Mouse (Mus musculus) forebrain, postnatal 0 days (tissue): ENCODE data around the gene Mrps22. TPM values are rescaled to one million over a fixed set of nuclear protein-coding genes. Genes with fewer than 3 reads are reported as not detected.
A peak's percentile ranks its signal among the peaks of the same experiment; 100 is the strongest.

ENCODE experiments used
- ATAC-seq: fragments of 200-750 bp; cut with Nextera tagmentation; 2 replicates; pipeline ENCODE4 v1.8.0; 2017; ENCODE audit warnings: mild to moderate bottlenecking, moderate library complexity
- DNase-seq: peaks from one replicate; pipeline ENCODE4 v3.0.0-alpha.2; 2015
- H3K27ac ChIP-seq: fragments of 300-500 bp; sonication (generic); 2 replicates; pipeline ENCODE4 v1.5.1; 2014; ENCODE audit warnings: low read depth, mild to moderate bottlenecking, antibody characterized with exemption, low read length, moderate library complexity, mixed read lengths
- H3K27me3 ChIP-seq: fragments of 300-500 bp; sonication (generic); 2 replicates; pipeline ENCODE4 v1.6.1; 2014; ENCODE audit warnings: mild to moderate bottlenecking, low read length, mixed read lengths; ENCODE audit not compliant: insufficient read depth
- H3K36me3 ChIP-seq: fragments of 300-500 bp; sonication (generic); 2 replicates; pipeline ENCODE4 v1.6.1; 2014; ENCODE audit warnings: mild to moderate bottlenecking, moderate library complexity; ENCODE audit not compliant: insufficient read depth
- H3K4me1 ChIP-seq: fragments of 300-500 bp; sonication (generic); 2 replicates; pipeline ENCODE4 v1.6.1; 2014; ENCODE audit warnings: antibody characterized with exemption; ENCODE audit not compliant: insufficient read depth
- H3K4me2 ChIP-seq: fragments of 300-500 bp; sonication (generic); 2 replicates; pipeline ENCODE4 v1.6.1; 2014; ENCODE audit warnings: low read depth, mild to moderate bottlenecking, moderate library complexity
- H3K4me3 ChIP-seq: fragments of 300-500 bp; sonication (generic); 2 replicates; pipeline ENCODE4 v1.5.1; 2014; ENCODE audit warnings: low read depth, low read length, mixed read lengths
- H3K9ac ChIP-seq: fragments of 300-500 bp; sonication (generic); 2 replicates; pipeline ENCODE4 v1.6.1; 2014; ENCODE audit warnings: mild to moderate bottlenecking
- H3K9me3 ChIP-seq: fragments of 300-500 bp; sonication (generic); 2 replicates; pipeline ENCODE4 v1.6.1; 2016; ENCODE audit warnings: low read length
- CTCF ChIP-seq: sonication (generic); IDR thresholded peaks from 2 replicates; pipeline ENCODE4 v1.5.1; 2016; ENCODE audit warnings: antibody characterized with exemption, control low read depth, low read depth
- WGBS: fragments of 180-500 bp; shearing (Covaris S2); extraction: QIAGEN DNeasy Blood & Tissue Kit; methylation state at CpG from one replicate; pipeline ENCODE4 v1.1.7; 2014; 5-methylcytosine and 5-hydroxymethylcytosine counted together
- polyA plus RNA-seq: library from polyadenylated mRNA; unstranded; fragments of >200 nt; fragmentation: Nextera tagmentation; extraction: Ambion mirVana; gene quantifications from 2 replicates; pipeline ENCODE4 v1.2.1, GENCODE M21; 2015
- total RNA-seq: library from RNA; depleted of rRNA; stranded (reverse); fragments of >200 nt; gene quantifications from 2 replicates; pipeline ENCODE4 v1.2.3, GENCODE M21; 2014; rRNA removed

The Mrps22 gene
- 49.3 and 53.4 TPM in 2 replicates for total RNA-seq
- 51.1 and 51.7 TPM in 2 replicates for polyA plus RNA-seq

DNA sequence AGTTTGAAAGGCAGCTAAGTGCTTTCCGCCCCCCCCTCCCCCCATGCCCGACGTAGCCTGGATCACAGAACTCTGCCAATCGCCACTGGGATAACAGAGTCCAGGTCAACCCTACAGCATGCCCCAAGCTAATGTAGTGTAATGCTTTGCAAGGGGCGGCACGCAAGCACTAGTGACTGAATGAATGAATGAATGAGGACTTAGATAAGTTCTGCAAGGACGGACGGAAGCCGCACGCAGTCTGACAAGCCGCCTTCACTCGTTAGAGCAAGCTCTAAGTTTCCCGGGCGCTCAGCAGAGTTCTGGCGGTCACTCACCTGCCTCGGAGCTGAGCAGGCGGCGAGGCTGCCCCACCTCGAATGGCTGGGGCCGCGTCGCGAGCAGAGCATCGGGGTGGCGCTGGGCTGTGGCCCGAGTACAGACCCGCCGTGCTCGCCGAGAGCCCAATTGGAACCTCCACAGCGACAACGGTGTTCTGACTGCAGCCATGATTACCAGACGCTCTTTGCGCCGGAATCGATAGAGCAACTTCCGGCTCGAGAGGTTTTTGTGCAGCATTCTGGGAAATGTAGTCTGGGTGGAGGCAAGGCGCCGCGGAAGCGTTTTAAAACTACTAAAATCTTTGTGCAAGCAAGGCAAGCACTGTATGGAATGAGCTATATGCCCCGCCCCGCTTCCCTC is at the start of gene Mrps22:
TSS of gene Mrps22 (minus strand) at position 505 of the 681 bp plus-strand sequence.
- peak; percentile 87 for DNase-seq
- peak within 1 kb of the TSS; percentile 48 for H3K27ac ChIP-seq

DNA sequence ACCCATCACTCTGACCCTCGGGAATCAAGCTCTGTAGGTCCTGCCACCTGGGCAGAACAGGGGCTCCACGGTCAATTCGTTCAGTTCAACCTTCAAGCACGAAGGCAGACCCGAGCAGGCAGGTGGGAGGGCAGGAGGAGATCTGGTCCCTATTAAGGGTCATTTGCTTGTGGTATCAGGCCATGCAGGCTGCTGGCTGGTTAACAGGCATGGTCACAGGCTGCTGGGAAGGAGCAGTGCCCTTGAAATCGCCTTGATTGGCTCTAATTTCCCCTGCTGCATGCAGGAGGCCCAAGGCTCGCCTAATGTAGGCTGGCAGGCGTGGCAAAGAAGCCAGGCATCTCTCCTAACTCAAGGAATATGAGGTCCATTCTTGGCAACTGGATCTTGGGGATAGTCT is 49.1 kb upstream of the Mrps22 start:
- no peak for ATAC-seq
- no peak for DNase-seq
- WGBS = 75% methylated on average over 8 of the region's 8 CpGs
- Histone ChIP-seq H3K27ac (no peak overlapping the region), H3K9me3 (no peaks in the 10 kb centered on the region), H3K4me2 (no peak overlapping the region), H3K9ac (no peak overlapping the region), H3K27me3 (no peaks in the 10 kb centered on the region), H3K4me1 (no peaks in the 10 kb centered on the region), H3K36me3 (no peaks in the 10 kb centered on the region), H3K4me3 (no peak overlapping the region)
- TF ChIP-seq CTCF = no peak

More for the DNA sequence above, at the start of gene Mrps22:
- Histone ChIP-seq H3K27me3 (no peaks in the 10 kb centered on the region), H3K9me3 (no peaks in the 10 kb centered on the region), H3K36me3 (peaks cover 20% of the 10 kb centered on the region), H3K4me1 (0 out of 2 replicates have a peak, but pooled peaks cover 7% of the 10 kb centered on the region), H3K9ac (peak within 1 kb of the TSS; percentile 73), H3K4me3 (peak within 1 kb of the TSS; percentile 84), H3K4me2 (peak within 1 kb of the TSS; percentile 95)
- no peak for TF ChIP-seq CTCF
- 2% methylated on average over 44 of the region's 44 CpGs for WGBS
- peak; percentile 98 for ATAC-seq

DNA sequence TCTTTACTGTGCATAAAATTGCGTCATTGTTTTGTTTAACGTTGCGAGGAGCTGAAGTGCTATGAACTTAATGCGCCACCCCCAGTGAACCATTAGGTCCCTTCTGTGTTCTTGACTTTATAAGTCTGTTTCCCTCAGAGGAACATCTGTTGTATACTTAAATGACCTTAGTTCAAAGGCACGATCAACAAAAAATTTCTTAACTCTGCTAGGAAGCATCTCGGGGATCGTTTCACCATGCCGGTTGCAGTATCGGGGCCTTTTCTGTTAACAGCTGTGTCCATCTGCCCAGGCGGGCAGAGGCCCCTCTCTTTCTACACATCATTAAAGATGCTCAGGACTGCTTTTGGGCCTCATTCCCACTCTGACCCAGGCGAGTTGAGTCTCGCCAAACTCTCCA is 46.0 kb upstream of the Mrps22 start:
- Histone ChIP-seq H3K27ac (no peak overlapping the region), H3K9ac (no peak overlapping the region), H3K4me2 (no peak overlapping the region), H3K36me3 (no peaks in the 10 kb centered on the region), H3K9me3 (no peaks in the 10 kb centered on the region), H3K27me3 (no peaks in the 10 kb centered on the region), H3K4me1 (no peaks in the 10 kb centered on the region), H3K4me3 (no peak overlapping the region)
- ATAC-seq (no peak), DNase-seq (no peak)
- 60% methylated on average over 12 of the region's 12 CpGs for whole genome bisulfite sequencing
- no peak for TF ChIP-seq CTCF

DNA sequence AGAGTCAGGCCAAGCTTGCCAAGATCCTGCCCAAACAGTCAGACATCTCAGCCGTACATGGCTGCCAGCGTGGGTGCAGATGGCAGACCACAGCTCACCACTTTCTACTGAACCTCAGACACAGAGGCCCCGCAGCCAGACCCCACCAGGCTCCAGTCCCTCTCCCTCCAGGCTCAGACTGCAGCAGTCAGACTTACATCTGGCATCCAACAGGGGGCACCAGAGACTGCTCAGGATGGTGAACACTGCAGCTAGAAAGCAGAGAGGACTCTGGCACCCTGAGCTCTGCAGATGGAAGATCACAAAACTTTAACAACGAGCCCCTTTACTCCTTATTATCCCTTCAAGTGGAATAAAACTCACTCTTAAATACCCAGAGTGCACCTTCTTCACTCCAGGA is 44.3 kb upstream of the Mrps22 start:
- Histone ChIP-seq H3K27ac (no peak overlapping the region), H3K4me2 (no peak overlapping the region), H3K27me3 (no peaks in the 10 kb centered on the region), H3K4me1 (no peaks in the 10 kb centered on the region), H3K36me3 (no peaks in the 10 kb centered on the region), H3K9ac (no peak overlapping the region), H3K4me3 (no peak overlapping the region), H3K9me3 (no peaks in the 10 kb centered on the region)
- WGBS = 20% methylated on average over 4 of the region's 4 CpGs
- peak; percentile 94 for ATAC-seq
- peak; percentile 94 for TF ChIP-seq CTCF
- DNase-seq = peak; percentile 89

DNA sequence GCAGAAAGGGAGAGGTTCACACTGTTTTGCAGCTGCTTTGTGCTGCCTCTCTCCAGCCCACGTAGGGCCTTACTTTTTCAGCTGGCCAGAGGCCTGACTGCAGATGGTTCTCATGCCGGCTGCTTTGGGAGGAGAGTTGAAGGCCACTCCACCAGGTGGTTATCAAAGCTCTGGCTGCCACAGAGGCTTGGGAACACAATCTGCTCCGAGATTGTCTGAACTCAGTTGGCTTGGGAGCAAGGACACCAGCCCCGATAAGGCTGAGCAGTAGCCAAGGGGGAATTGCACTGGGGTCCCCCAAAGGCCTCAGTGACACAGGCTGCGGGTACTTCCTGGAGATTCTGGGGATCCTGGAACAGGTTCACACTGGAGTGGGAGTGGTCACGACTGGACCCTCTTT is 40.7 kb upstream of the Mrps22 start:
- no peaks in the 10 kb centered on the region for H3K27me3 ChIP-seq
- H3K4me1 ChIP-seq = no peaks in the 10 kb centered on the region
- no peaks in the 10 kb centered on the region for H3K36me3 ChIP-seq
- no peak for TF ChIP-seq CTCF
- no peaks in the 10 kb centered on the region for H3K9me3 ChIP-seq
- no peak overlapping the region for H3K9ac ChIP-seq
- no peak for ATAC-seq
- 81% methylated on average over 6 of the region's 6 CpGs for WGBS
- no peak overlapping the region for H3K4me2 ChIP-seq
- no peak overlapping the region for H3K27ac ChIP-seq
- no peak for DNase-seq
- H3K4me3 ChIP-seq = no peak overlapping the region

DNA sequence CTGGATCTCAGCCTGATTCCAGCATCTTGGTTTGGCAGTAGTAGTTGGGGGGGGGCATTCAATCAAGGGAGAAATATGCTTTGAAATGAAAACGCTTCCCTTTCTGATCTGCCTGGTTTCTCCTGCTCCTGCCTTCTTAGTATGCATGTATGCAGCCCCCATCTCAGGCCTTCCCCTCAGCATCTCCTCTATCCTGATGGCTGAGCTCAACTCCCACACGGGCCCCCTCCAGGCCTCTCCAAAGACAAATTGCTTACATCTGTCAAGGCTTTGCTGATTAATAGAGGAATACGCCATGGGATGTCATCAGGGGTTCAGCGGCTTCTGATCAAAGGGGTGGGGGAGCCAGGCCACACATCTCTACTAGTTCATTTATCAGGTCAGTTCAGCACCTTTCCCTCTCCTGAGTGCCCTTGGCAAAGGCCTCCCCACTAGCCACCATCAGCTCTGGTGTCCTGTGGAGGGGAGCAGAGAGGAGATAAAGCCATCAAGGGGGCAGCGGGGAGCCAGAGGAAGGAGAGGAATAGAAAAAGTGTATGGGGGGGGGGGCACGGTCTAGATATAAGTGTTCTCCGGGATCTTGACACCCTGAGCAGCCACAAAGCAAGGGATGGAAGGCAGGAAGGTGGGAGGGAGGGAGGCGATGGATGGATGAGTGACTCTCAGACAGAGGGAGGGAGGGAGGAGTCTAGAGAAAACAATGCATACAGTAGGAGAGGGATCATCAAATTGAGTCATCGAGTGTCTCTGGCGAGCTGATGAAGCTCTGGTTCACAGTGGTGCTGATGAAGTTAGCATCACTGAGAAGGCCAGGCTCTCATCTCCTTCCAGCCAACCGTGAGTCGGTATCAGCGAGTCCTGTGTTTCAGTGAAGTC is 32.1 kb upstream of the Mrps22 start:
- H3K27ac ChIP-seq = no peak overlapping the region
- TF ChIP-seq CTCF = no peak
- H3K4me1 ChIP-seq = no peaks in the 10 kb centered on the region
- no peak overlapping the region for H3K4me2 ChIP-seq
- H3K4me3 ChIP-seq = no peak overlapping the region
- H3K36me3 ChIP-seq = no peaks in the 10 kb centered on the region
- no peaks in the 10 kb centered on the region for H3K9me3 ChIP-seq
- DNase-seq (no peak), ATAC-seq (no peak)
- WGBS = 77% methylated on average over 13 of the region's 13 CpGs
- no peaks in the 10 kb centered on the region for H3K27me3 ChIP-seq
- H3K9ac ChIP-seq = no peak overlapping the region

DNA sequence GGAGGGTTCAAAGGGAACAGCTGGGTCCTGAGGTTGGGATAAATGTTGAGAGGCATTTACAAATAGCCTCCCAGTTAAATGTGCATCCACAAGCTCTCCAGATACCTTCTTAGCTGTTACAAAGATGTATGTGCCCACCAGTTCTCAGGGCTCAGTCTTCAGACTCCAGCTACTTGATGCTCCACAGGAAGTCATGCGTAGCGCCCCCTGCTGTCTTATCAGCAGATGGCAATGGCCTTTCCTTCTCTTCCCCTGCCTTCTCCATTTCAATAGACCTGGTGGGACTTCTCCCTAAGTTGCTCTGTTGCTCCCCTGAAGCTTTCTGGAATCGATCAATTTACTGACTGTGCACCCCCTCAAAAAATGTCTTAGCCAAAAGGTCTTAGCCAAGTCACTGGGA is 27.0 kb upstream of the Mrps22 start:
- Histone ChIP-seq H3K27ac (no peak overlapping the region), H3K36me3 (no peaks in the 10 kb centered on the region), H3K9ac (no peak overlapping the region), H3K4me1 (no peaks in the 10 kb centered on the region), H3K27me3 (no peaks in the 10 kb centered on the region), H3K9me3 (no peaks in the 10 kb centered on the region), H3K4me3 (no peak overlapping the region), H3K4me2 (no peak overlapping the region)
- 46% methylated on average over 3 of the region's 3 CpGs for WGBS
- ATAC-seq (no peak), DNase-seq (no peak)
- no peak for TF ChIP-seq CTCF
